19 mouse cellular contexts compared by ENCODE assay signal in the genomic region with DNA sequence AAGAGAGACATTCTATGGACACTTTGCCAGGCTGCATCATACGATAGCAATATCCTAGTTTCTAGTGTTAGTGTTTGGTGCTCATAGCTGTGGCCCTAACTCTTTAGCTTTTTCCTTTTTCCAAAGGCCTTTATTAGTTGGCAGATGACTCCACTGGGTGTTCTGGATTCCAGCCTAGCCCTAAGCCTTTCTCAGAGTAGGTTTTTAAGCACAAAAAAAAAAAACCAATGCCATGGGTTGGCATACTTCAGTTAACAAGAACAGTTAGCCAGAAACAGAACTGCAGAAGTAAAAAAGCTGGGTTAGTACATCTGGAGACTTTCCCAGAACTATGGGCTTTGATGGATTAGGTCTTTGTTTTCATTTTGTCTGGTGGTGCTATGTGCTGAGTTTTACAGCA. TPM values are rescaled to one million over a fixed set of nuclear protein-coding genes. Genes with fewer than 3 reads are reported as not detected.
DNase-seq lines count a peak whose midpoint lies in the region; ATAC-seq and TF ChIP-seq lines count a peak whose summit lies in the region.
"Had no signal": no experiment of that assay in that cellular context is flagged by ENCODE, and none has a peak within 500 bp of the region (broad histone marks: within the 10 kb centered on the region; RNA-seq: fewer than 3 reads in every experiment).

No protein-coding gene starts in this region.

- no peak overlapping the region for H3K4me2 ChIP-seq in forebrain, embryonic 14.5 days (ENCODE audit: low read length)
- no peak overlapping the region for H3K4me2 ChIP-seq in forebrain, postnatal 0 days (ENCODE audit: low read depth)
- H3K4me2 ChIP-seq: hindbrain, embryonic 14.5 days had no signal

- intact Hi-C loops in left cerebral cortex, postnatal 14 days (cut with DNase I), result no loop called here

- no peak for TF ChIP-seq POLR2A in brain, embryonic 14.5 days (IDR thresholded peaks at IDR 0.05; ENCODE audit: borderline replicate concordance, extremely low read depth, insufficient read depth, insufficient read length, poor library complexity, severe bottlenecking)

- no peak overlapping the region for H3K27ac ChIP-seq in forebrain, embryonic 14.5 days (ENCODE audit: low read depth, low read length)
- no peak overlapping the region for H3K27ac ChIP-seq in forebrain, postnatal 0 days (ENCODE audit: low read depth, low read length)
- H3K27ac ChIP-seq in layer of hippocampus, adult 2 months, result 0 out of 2 replicates have a peak overlapping the region, but pooled peaks have one; percentile 7
- H3K27ac ChIP-seq in embryonic facial prominence, embryonic 10.5 days (replicated peaks), result no peak overlapping the region
- H3K27ac ChIP-seq: heart, embryonic 10.5 days; hindbrain, embryonic 14.5 days had no signal

- peaks cover 14% of the 10 kb centered on the region; the same call in 1 of the 2 replicates for H3K36me3 ChIP-seq in forebrain, embryonic 14.5 days (ENCODE audit: control insufficient read depth, insufficient read depth, low read length)
- H3K36me3 ChIP-seq in forebrain, postnatal 0 days (ENCODE audit: insufficient read depth), result peaks cover 14% of the 10 kb centered on the region; the same call in 1 of the 2 replicates
- H3K36me3 ChIP-seq in embryonic facial prominence, embryonic 10.5 days (replicated peaks), result peaks cover 19% of the 10 kb centered on the region

- H3K4me1 ChIP-seq in forebrain, embryonic 14.5 days (ENCODE audit: control insufficient read depth, insufficient read depth, low read length), result no peaks in the 10 kb centered on the region
- no peaks in the 10 kb centered on the region for H3K4me1 ChIP-seq in forebrain, postnatal 0 days (ENCODE audit: insufficient read depth)
- no peaks in the 10 kb centered on the region for H3K4me1 ChIP-seq in embryonic facial prominence, embryonic 10.5 days
- H3K4me1 ChIP-seq: heart, embryonic 10.5 days had no signal

- ATAC-seq in forebrain, embryonic 14.5 days, result no peak
- no peak for ATAC-seq in forebrain, postnatal 0 days
- ATAC-seq: forebrain, embryonic 16.5 days; intestine, embryonic 16.5 days had no signal

- H3K9ac ChIP-seq in forebrain, embryonic 14.5 days (ENCODE audit: low read length), result no peak overlapping the region
- H3K9ac ChIP-seq in forebrain, postnatal 0 days, result no peak overlapping the region
- H3K9ac ChIP-seq: hindbrain, embryonic 14.5 days had no signal

- peak; percentile 10 for DNase-seq in forebrain, embryonic 14.5 days (ENCODE audit: low spot score)
- no peak for DNase-seq in forebrain, postnatal 0 days
- DNase-seq in layer of hippocampus, adult 2 months (ENCODE audit: low spot score in 2 of 2), result no peak
- DNase-seq in layer of hippocampus, postnatal 36 days, result no peak
- peak; percentile 59 for DNase-seq in NIH3T3 (ENCODE audit: low read depth)
- peak; percentile 42 for DNase-seq in brain, embryonic 14.5 days (ENCODE audit: low read depth)
- no peak for DNase-seq in left cerebral cortex, postnatal 14 days (ENCODE audit: low spot score in 2 of 2)
- no peak for DNase-seq in embryonic facial prominence, embryonic 10.5 days (ENCODE audit: low spot score)
- DNase-seq: adrenal gland, postnatal 10 days; gastrocnemius, postnatal 25 days; heart, adult 18-20 months; heart, postnatal 10 days; kidney, adult 2 months had no signal

- no peak for TF ChIP-seq CTCF in forebrain, postnatal 0 days (IDR thresholded peaks at IDR 0.05; ENCODE audit: low read depth)
- TF ChIP-seq CTCF in layer of hippocampus, adult 2 months (conservative IDR thresholded peaks at IDR 0.05), result no peak
- no peak for TF ChIP-seq CTCF in brain, embryonic 14.5 days (IDR thresholded peaks at IDR 0.05; ENCODE audit: borderline replicate concordance, extremely low read depth, insufficient read depth, insufficient read length)

- 82% methylated on average over 1 of the region's 1 CpGs for WGBS in forebrain, embryonic 14.5 days
- WGBS in forebrain, postnatal 0 days, result 47% methylated on average over 1 of the region's 1 CpGs
- WGBS in embryonic facial prominence, embryonic 10.5 days, result 88% methylated on average over 1 of the region's 1 CpGs

- no peak overlapping the region for H3K4me3 ChIP-seq in forebrain, embryonic 14.5 days (ENCODE audit: low read depth, low read length)
- H3K4me3 ChIP-seq in forebrain, postnatal 0 days (ENCODE audit: low read depth, low read length), result no peak overlapping the region
- no peak overlapping the region for H3K4me3 ChIP-seq in layer of hippocampus, adult 2 months
- no peak overlapping the region for H3K4me3 ChIP-seq in embryonic facial prominence, embryonic 10.5 days
- H3K4me3 ChIP-seq: erythroblast, embryonic 14.5 days; heart, embryonic 10.5 days had no signal

- no peaks in the 10 kb centered on the region for H3K27me3 ChIP-seq in forebrain, embryonic 14.5 days (replicated peaks; ENCODE audit: control insufficient read depth, insufficient read depth, low read length)
- no peaks in the 10 kb centered on the region for H3K27me3 ChIP-seq in forebrain, postnatal 0 days (ENCODE audit: insufficient read depth, low read length)
- no peaks in the 10 kb centered on the region for H3K27me3 ChIP-seq in embryonic facial prominence, embryonic 10.5 days (replicated peaks; ENCODE audit: low read depth, poor library complexity, severe bottlenecking)
- H3K27me3 ChIP-seq: CH12.LX had no signal

- H3K9me3 ChIP-seq in forebrain, embryonic 14.5 days (replicated peaks; ENCODE audit: control insufficient read depth, low read length), result no peaks in the 10 kb centered on the region
- H3K9me3 ChIP-seq in forebrain, postnatal 0 days (ENCODE audit: low read length), result no peaks in the 10 kb centered on the region
- H3K9me3 ChIP-seq in embryonic facial prominence, embryonic 10.5 days, result no peaks in the 10 kb centered on the region
- H3K9me3 ChIP-seq: heart, embryonic 10.5 days had no signal

RNA-seq across cellular contexts. Expression of a gene that starts 12.2 kb away (rescaled TPM):
- 124 and 136 TPM in 2 replicates for polyA plus RNA-seq in forebrain, embryonic 14.5 days (2014; fragmentation: Nextera tagmentation; extraction: Ambion mirVana)
- total RNA-seq in forebrain, postnatal 0 days (2014; rRNA removed), result 138 and 149 TPM in 2 replicates
- polyA plus RNA-seq in forebrain, postnatal 0 days (2015; fragmentation: Nextera tagmentation; extraction: Ambion mirVana), result 161 and 182 TPM in 2 replicates
- total RNA-seq in layer of hippocampus, adult 2 months (2021), result 100 to 1,000 TPM; 111 to 113 TPM
- total RNA-seq in layer of hippocampus, postnatal 36 days (2021), result 100 to 1,000 TPM; 108 to 112 TPM
- 50.2 and 83.3 TPM in 2 replicates for polyA plus RNA-seq in brain, embryonic 14.5 days (2012; rRNA removed)
- 100 to 1,000 TPM; 179 to 186 TPM for total RNA-seq in left cerebral cortex, postnatal 14 days (2021)
- 121 and 132 TPM in 2 replicates for polyA plus RNA-seq in embryonic facial prominence, embryonic 10.5 days (2016; fragmentation: Nextera tagmentation; extraction: Ambion mirVana)

RNA-seq across cellular contexts. Expression of a gene that starts 46.0 kb away (rescaled TPM):
- 7.9 and 8.7 TPM in 2 replicates for polyA plus RNA-seq in forebrain, embryonic 14.5 days (2014; fragmentation: Nextera tagmentation; extraction: Ambion mirVana)
- total RNA-seq in forebrain, postnatal 0 days (2014; rRNA removed), result 9.8 and 13.5 TPM in 2 replicates
- 7.2 and 9.1 TPM in 2 replicates for polyA plus RNA-seq in forebrain, postnatal 0 days (2015; fragmentation: Nextera tagmentation; extraction: Ambion mirVana)
- total RNA-seq in layer of hippocampus, adult 2 months (2021), result 10 to 100 TPM; 15.2 to 16.4 TPM
- total RNA-seq in layer of hippocampus, postnatal 36 days (2021), result 10 to 100 TPM; 16.6 to 19.7 TPM
- 4.7 and 5.8 TPM in 2 replicates for polyA plus RNA-seq in brain, embryonic 14.5 days (2012; rRNA removed)
- 10 to 100 TPM; 10.5 to 15.0 TPM for total RNA-seq in left cerebral cortex, postnatal 14 days (2021)
- 31.3 and 33.5 TPM in 2 replicates for polyA plus RNA-seq in embryonic facial prominence, embryonic 10.5 days (2016; fragmentation: Nextera tagmentation; extraction: Ambion mirVana)

Comparison
In these comparisons a context has a peak if more than half of its experiments do, and no peak if none do; other contexts are left out.
1. DNase-seq: peak in forebrain, embryonic 14.5 days (single experiment), NIH3T3 (single experiment) and brain, embryonic 14.5 days (single experiment); none in forebrain, postnatal 0 days (single experiment), layer of hippocampus, adult 2 months (0 of 2), layer of hippocampus, postnatal 36 days (0 of 2), left cerebral cortex, postnatal 14 days (0 of 2) and embryonic facial prominence, embryonic 10.5 days (single experiment).